Mouse (Mus musculus) forebrain, postnatal 0 days (tissue): ENCODE measurements at regions not wholly inside any gene's neighbourhood (a gene's known extent, or its start where the extent isn't known, plus 50 kb on each side); places are given as distances from the start of the nearest gene placed in this dataset.

Experiments
- ATAC-seq: fragments of 200-750 bp; cut with Nextera tagmentation; 2 replicates; pipeline ENCODE4 v1.8.0; 2017; ENCODE audit warnings: mild to moderate bottlenecking, moderate library complexity
- DNase-seq: peaks from one replicate; pipeline ENCODE4 v3.0.0-alpha.2; 2015
- H3K27ac ChIP-seq: fragments of 300-500 bp; sonication (generic); 2 replicates; pipeline ENCODE4 v1.5.1; 2014; ENCODE audit warnings: low read depth, mild to moderate bottlenecking, antibody characterized with exemption, low read length, moderate library complexity, mixed read lengths
- H3K27me3 ChIP-seq: fragments of 300-500 bp; sonication (generic); 2 replicates; pipeline ENCODE4 v1.6.1; 2014; ENCODE audit warnings: mild to moderate bottlenecking, low read length, mixed read lengths; ENCODE audit not compliant: insufficient read depth
- H3K36me3 ChIP-seq: fragments of 300-500 bp; sonication (generic); 2 replicates; pipeline ENCODE4 v1.6.1; 2014; ENCODE audit warnings: mild to moderate bottlenecking, moderate library complexity; ENCODE audit not compliant: insufficient read depth
- H3K4me1 ChIP-seq: fragments of 300-500 bp; sonication (generic); 2 replicates; pipeline ENCODE4 v1.6.1; 2014; ENCODE audit warnings: antibody characterized with exemption; ENCODE audit not compliant: insufficient read depth
- H3K4me2 ChIP-seq: fragments of 300-500 bp; sonication (generic); 2 replicates; pipeline ENCODE4 v1.6.1; 2014; ENCODE audit warnings: low read depth, mild to moderate bottlenecking, moderate library complexity
- H3K4me3 ChIP-seq: fragments of 300-500 bp; sonication (generic); 2 replicates; pipeline ENCODE4 v1.5.1; 2014; ENCODE audit warnings: low read depth, low read length, mixed read lengths
- H3K9ac ChIP-seq: fragments of 300-500 bp; sonication (generic); 2 replicates; pipeline ENCODE4 v1.6.1; 2014; ENCODE audit warnings: mild to moderate bottlenecking
- H3K9me3 ChIP-seq: fragments of 300-500 bp; sonication (generic); 2 replicates; pipeline ENCODE4 v1.6.1; 2016; ENCODE audit warnings: low read length
- CTCF ChIP-seq: sonication (generic); IDR thresholded peaks from 2 replicates; pipeline ENCODE4 v1.5.1; 2016; ENCODE audit warnings: antibody characterized with exemption, control low read depth, low read depth
- WGBS: fragments of 180-500 bp; shearing (Covaris S2); extraction: QIAGEN DNeasy Blood & Tissue Kit; methylation state at CpG from one replicate; pipeline ENCODE4 v1.1.7; 2014; 5-methylcytosine and 5-hydroxymethylcytosine counted together

DNA sequence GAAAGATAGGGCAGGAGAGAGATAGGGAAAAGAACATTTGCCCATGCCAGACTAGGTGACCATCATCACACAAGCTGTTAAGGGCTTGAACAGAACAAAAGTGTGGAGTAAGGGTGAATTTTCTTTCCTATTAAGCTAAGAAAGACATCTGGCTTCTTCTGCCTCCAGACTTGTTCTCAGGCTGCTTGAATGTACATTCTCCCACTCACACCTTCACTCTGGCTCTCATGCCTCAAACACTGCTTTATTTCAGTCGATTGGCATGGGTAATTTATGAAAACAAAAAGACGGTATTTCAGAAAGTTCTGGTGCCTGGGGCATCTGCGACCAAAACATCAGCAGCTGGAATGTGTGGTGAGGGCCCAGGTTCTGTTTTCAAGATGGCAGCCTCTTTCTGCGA, 79.1 kb downstream of the Ifi44 start:
- Histone ChIP-seq H3K27me3 (no peaks in the 10 kb centered on the region), H3K9ac (no peak overlapping the region), H3K27ac (no peak overlapping the region), H3K4me2 (no peak overlapping the region), H3K4me1 (no peaks in the 10 kb centered on the region), H3K36me3 (no peaks in the 10 kb centered on the region), H3K9me3 (no peaks in the 10 kb centered on the region), H3K4me3 (no peak overlapping the region)
- no peak for TF ChIP-seq CTCF
- no peak for DNase-seq
- WGBS: 88% methylated on average over 4 of the region's 4 CpGs
- no peak for ATAC-seq

GRCm38 (mm10) chr3:151653298-151653697, 96.5 kb downstream of the Ifi44 start:
- Histone ChIP-seq H3K27ac (no peak overlapping the region), H3K4me2 (no peak overlapping the region), H3K4me3 (no peak overlapping the region), H3K27me3 (no peaks in the 10 kb centered on the region), H3K9me3 (no peaks in the 10 kb centered on the region), H3K36me3 (no peaks in the 10 kb centered on the region), H3K4me1 (no peaks in the 10 kb centered on the region), H3K9ac (no peak overlapping the region)
- WGBS: 62% methylated on average over 5 of the region's 5 CpGs
- ATAC-seq (peak; percentile 68), DNase-seq (no peak)
- TF ChIP-seq CTCF: no peak

- H3K9me3 ChIP-seq: no peaks in the 10 kb centered on the region
- no peaks in the 10 kb centered on the region for H3K27me3 ChIP-seq
- H3K4me2 ChIP-seq: no peak overlapping the region
- DNase-seq: peak; percentile 27
- H3K27ac ChIP-seq: no peak overlapping the region
- 0 out of 2 replicates have a peak, but pooled peaks have one; percentile 16 for ATAC-seq
- no peaks in the 10 kb centered on the region for H3K4me1 ChIP-seq
- TF ChIP-seq CTCF: no peak
- WGBS: 75% methylated on average over 7 of the region's 7 CpGs
- H3K36me3 ChIP-seq: no peaks in the 10 kb centered on the region
- H3K4me3 ChIP-seq: no peak overlapping the region
- no peak overlapping the region for H3K9ac ChIP-seq
Observed at GRCm38 (mm10) chr3:151651524-151651923, 98.2 kb downstream of the Ifi44 start.

DNA sequence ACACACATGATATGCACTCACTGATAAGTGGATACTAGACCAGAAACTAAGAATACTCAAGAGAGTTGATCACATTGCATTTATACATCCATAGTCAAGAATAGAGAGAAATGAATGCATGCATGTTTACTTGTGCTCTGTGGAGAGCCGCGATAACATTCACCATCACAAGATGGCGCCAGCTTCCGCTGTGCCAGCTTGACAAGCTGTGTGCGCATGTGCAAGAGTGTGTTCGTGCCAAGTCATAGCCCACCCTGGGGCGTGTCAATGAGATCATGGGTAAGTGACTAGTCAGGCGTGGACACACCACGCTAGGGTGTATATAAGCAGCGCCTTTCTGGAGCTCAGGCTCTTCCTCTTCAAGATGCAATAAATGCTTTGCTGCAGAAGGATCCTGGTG, 102.1 kb downstream of the Ifi44 start:
- no peak for DNase-seq
- WGBS: 71% methylated on average over 10 of the region's 10 CpGs

GRCm38 (mm10) chr3:151639431-151640111, 110.2 kb downstream of the Ifi44 start:
- Histone ChIP-seq H3K36me3 (no peaks in the 10 kb centered on the region), H3K4me3 (no peak overlapping the region), H3K9ac (no peak overlapping the region), H3K4me1 (no peaks in the 10 kb centered on the region), H3K9me3 (no peaks in the 10 kb centered on the region), H3K27ac (no peak overlapping the region), H3K4me2 (no peak overlapping the region), H3K27me3 (no peaks in the 10 kb centered on the region)
- no peak for ATAC-seq
- WGBS: 95% methylated on average over 5 of the region's 5 CpGs
- DNase-seq: no peak
- no peak for TF ChIP-seq CTCF

More for the DNA sequence above, 102.1 kb downstream of the Ifi44 start:
- ATAC-seq: no peak
- H3K36me3 ChIP-seq: no peaks in the 10 kb centered on the region
- no peak overlapping the region for H3K27ac ChIP-seq
- TF ChIP-seq CTCF: no peak
- H3K9me3 ChIP-seq: no peaks in the 10 kb centered on the region
- H3K4me2 ChIP-seq: no peak overlapping the region
- no peaks in the 10 kb centered on the region for H3K4me1 ChIP-seq
- H3K27me3 ChIP-seq: no peaks in the 10 kb centered on the region
- no peak overlapping the region for H3K4me3 ChIP-seq
- H3K9ac ChIP-seq: no peak overlapping the region

- DNase-seq (no peak), ATAC-seq (no peak)
- Histone ChIP-seq H3K27ac (no peak overlapping the region), H3K36me3 (no peaks in the 10 kb centered on the region), H3K4me1 (no peaks in the 10 kb centered on the region), H3K4me3 (no peak overlapping the region), H3K4me2 (no peak overlapping the region), H3K9me3 (no peaks in the 10 kb centered on the region), H3K27me3 (no peaks in the 10 kb centered on the region), H3K9ac (no peak overlapping the region)
- 94% methylated on average over 1 of the region's 1 CpGs for WGBS
- TF ChIP-seq CTCF: no peak
Observed at GRCm38 (mm10) chr3:151638326-151638725, 111.4 kb downstream of the Ifi44 start.

GRCm38 (mm10) chr3:151610954-151611353, 138.8 kb downstream of the Ifi44 start:
- no peak for DNase-seq
- Histone ChIP-seq H3K27me3 (no peaks in the 10 kb centered on the region), H3K4me2 (no peak overlapping the region), H3K9ac (no peak overlapping the region), H3K36me3 (no peaks in the 10 kb centered on the region), H3K4me1 (no peaks in the 10 kb centered on the region), H3K27ac (no peak overlapping the region), H3K9me3 (no peaks in the 10 kb centered on the region), H3K4me3 (no peak overlapping the region)
- no peak for ATAC-seq
- 85% methylated on average over 4 of the region's 4 CpGs for WGBS
- no peak for TF ChIP-seq CTCF
